Mouse (Mus musculus): Measurements from ENCODE around the gene Ms4a15.

DNA sequence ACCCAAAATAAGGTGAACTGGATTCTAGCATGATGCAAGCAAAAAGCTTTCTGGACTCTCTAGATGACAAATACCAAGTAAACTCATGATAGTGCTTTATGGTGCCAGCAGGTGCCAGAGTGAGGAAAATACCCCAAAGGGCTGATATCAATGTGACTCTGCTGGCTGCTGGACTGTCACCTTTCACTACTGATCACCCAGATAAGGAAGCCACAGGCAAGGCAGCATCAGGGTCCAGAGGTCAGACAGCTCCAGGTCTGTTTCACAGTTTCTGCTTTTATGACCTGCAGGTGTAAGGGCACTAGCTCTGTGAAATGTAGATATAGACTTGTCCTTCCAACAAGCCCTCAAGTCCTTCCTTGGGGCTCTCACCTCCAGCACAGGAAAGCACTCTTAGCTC is 22.4 kb upstream of the Ms4a15 start:
- TF ChIP-seq CTCF (conservative IDR thresholded peaks at IDR 0.05; ENCODE audit: insufficient read depth, insufficient read length, low read depth, low read length) (no peak), POLR2A (IDR thresholded peaks at IDR 0.05; ENCODE audit: low read depth, low read length) (no peak)

All from kidney, adult 2 months (tissue).